Mouse (Mus musculus): ENCODE measurements at regions not wholly inside any gene's neighbourhood (a gene's known extent, or its start where the extent isn't known, plus 50 kb on each side); places are given as distances from the start of the nearest gene placed in this dataset.

DNA sequence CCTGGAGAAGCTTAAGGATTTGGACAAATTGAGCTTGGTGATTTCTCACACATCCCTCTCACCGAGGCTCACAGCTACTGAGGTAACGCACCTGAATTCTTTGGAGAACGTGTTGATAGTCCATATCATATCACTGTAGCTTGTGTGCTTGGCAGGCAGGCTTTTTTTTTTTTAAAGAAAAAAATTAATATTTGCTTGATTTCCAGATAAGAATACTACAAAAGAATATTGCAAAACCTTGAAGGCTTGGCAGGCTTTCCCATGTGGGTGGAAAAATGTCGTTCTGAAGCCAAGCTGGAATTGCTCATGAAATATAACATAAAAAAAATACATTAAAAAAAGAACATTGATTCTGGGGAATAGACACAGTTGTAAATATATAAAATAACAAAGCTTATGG, 131.8 kb downstream of the Klf5 start:
- TF ChIP-seq EP300 (IDR thresholded peaks at IDR 0.05; ENCODE audit: low read depth) = no peak
- no peak for TF ChIP-seq CTCF (IDR thresholded peaks at IDR 0.05; ENCODE audit: low read depth)

Measured in liver, postnatal 0 days (tissue).